Mouse (Mus musculus) heart, adult 18-20 months (tissue): ENCODE measurements at regions not wholly inside any gene's neighbourhood (a gene's known extent, or its start where the extent isn't known, plus 50 kb on each side); places are given as distances from the start of the nearest gene placed in this dataset.
A peak's percentile ranks its signal among the peaks of the same experiment; 100 is the strongest.

Experiments
- DNase-seq, 2 experiments: peaks; one replicate each; pipeline ENCODE4 v3.0.0; 2021 to 2022; ENCODE audit warnings: mixed read lengths in 1 of 2

GRCm38 (mm10) chr13:84345791-84346511 lies 123.9 kb downstream of the Tmem161b start:
- DNase-seq = peak in 1 of 2 experiments; percentile 9

GRCm38 (mm10) chr13:84346569-84346968 lies 124.5 kb downstream of the Tmem161b start:
- DNase-seq = no peak

- peak in 1 of 2 experiments; percentile 5 for DNase-seq
These were observed 125.3 kb downstream of the Tmem161b start for GRCm38 (mm10) chr13:84347181-84347913.

- peak; percentile 83 to 89 for DNase-seq
These were observed 126.0 kb downstream of the Tmem161b start for GRCm38 (mm10) chr13:84347914-84348700.

- DNase-seq = no peak
These were observed 126.5 kb downstream of the Tmem161b start for GRCm38 (mm10) chr13:84348701-84348975.

GRCm38 (mm10) chr13:84349001-84349720 lies 127.1 kb downstream of the Tmem161b start:
- DNase-seq = peak; percentile 7 to 15

GRCm38 (mm10) chr13:84349721-84350040 lies 127.6 kb downstream of the Tmem161b start:
- DNase-seq = no peak

GRCm38 (mm10) chr13:84350791-84351190 lies 128.7 kb downstream of the Tmem161b start:
- no peak for DNase-seq

- no peak for DNase-seq
These were observed 134.4 kb downstream of the Tmem161b start for GRCm38 (mm10) chr13:84356455-84356854.

GRCm38 (mm10) chr13:84360536-84360935 lies 138.4 kb downstream of the Tmem161b start:
- DNase-seq = no peak

GRCm38 (mm10) chr13:84364069-84364468 lies 142.0 kb downstream of the Tmem161b start:
- DNase-seq = no peak

- no peak for DNase-seq
These were observed 143.4 kb downstream of the Tmem161b start for GRCm38 (mm10) chr13:84365503-84365902.

GRCm38 (mm10) chr13:84366017-84366416 lies 143.9 kb downstream of the Tmem161b start:
- DNase-seq = no peak

GRCm38 (mm10) chr13:84366839-84367238 lies 144.7 kb downstream of the Tmem161b start:
- DNase-seq = no peak

- no peak for DNase-seq
These were observed 146.1 kb downstream of the Tmem161b start for GRCm38 (mm10) chr13:84368225-84368624.

GRCm38 (mm10) chr13:84374711-84375257 lies 152.7 kb downstream of the Tmem161b start:
- no peak for DNase-seq

GRCm38 (mm10) chr13:84375941-84376340 lies 153.8 kb downstream of the Tmem161b start:
- no peak for DNase-seq

GRCm38 (mm10) chr13:84378553-84379332 lies 156.6 kb downstream of the Tmem161b start:
- no peak for DNase-seq

GRCm38 (mm10) chr13:84391554-84391953 lies 169.5 kb downstream of the Tmem161b start:
- DNase-seq = no peak

- DNase-seq = no peak
These were observed 176.6 kb downstream of the Tmem161b start for GRCm38 (mm10) chr13:84398476-84399344.
